ENCODE assay signal across 29 mouse cellular contexts in the genomic region with DNA sequence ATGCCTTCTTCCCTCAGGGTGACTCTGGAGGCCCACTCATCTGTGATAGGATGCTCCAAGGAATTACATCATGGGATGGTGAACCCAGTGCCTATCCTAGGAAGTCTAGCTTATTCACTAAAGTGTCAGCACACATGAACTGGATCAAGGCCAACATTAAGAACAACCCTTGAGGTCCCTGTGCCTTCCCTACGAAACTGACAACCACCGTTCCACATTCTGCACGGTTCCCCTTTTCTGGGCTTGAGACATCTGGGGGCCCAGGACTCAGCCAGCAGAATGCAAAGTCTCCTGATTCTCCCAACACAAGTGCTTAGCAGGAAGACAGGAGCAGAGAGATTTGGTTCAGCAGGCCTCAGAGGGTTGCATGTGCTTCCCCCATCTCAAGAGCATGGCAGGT. TPM values are rescaled to one million over a fixed set of nuclear protein-coding genes. Genes with fewer than 3 reads are reported as not detected.
DNase-seq lines count a peak whose midpoint lies in the region; ATAC-seq and TF ChIP-seq lines count a peak whose summit lies in the region.
"Had no signal": no experiment of that assay in that cellular context is flagged by ENCODE, and none has a peak within 500 bp of the region (broad histone marks: within the 10 kb centered on the region; RNA-seq: fewer than 3 reads in every experiment).

No protein-coding gene starts in this region.

- TF ChIP-seq CTCF in bone marrow macrophage, adult 2 months (IDR thresholded peaks at IDR 0.05; ENCODE audit: low read depth, low read length): no peak

- DNase-seq in lung, postnatal 36 days: peak; percentile 13
- no peak for DNase-seq in lung, postnatal 25 days (ENCODE audit: low spot score)
- DNase-seq in spleen, postnatal 14 days (ENCODE audit: low spot score in 2 of 2): no peak
- DNase-seq: gastrocnemius, postnatal 25 days; kidney, postnatal 10 days; layer of hippocampus, adult 9-11 months had no signal

- peak overlapping the region; percentile 93 for H3K27ac ChIP-seq in bone marrow macrophage, adult 2 months (ENCODE audit: insufficient read depth, low read depth, low read length)
- H3K27ac ChIP-seq: forebrain, embryonic 13.5 days; hindbrain, embryonic 13.5 days; midbrain, embryonic 15.5 days; neural tube, embryonic 15.5 days had no signal

- ATAC-seq in granulocyte monocyte progenitor cell, adult 5-6 weeks (replicated peaks; ENCODE audit: poor library complexity, severe bottlenecking): peak; percentile 60
- peak; percentile 54 for ATAC-seq in monocyte, adult 5-6 weeks (replicated peaks; ENCODE audit: insufficient number of reproducible peaks, low FRiP score, low TSS enrichment, poor library complexity, severe bottlenecking)
- no peak for ATAC-seq in activated CD4-positive, CD25-positive, alpha-beta regulatory T cell, adult 4 months

- H3K4me1 ChIP-seq in bone marrow macrophage, adult 2 months (ENCODE audit: control insufficient read depth, insufficient read depth, low read length): peaks cover 27% of the 10 kb centered on the region
- H3K4me1 ChIP-seq: forebrain, embryonic 13.5 days; hindbrain, embryonic 13.5 days; midbrain, embryonic 15.5 days; neural tube, embryonic 15.5 days had no signal

- no peak for TF ChIP-seq POLR2A in bone marrow macrophage, adult 2 months (IDR thresholded peaks at IDR 0.05; ENCODE audit: borderline replicate concordance, low read depth, low read length)

- H3K4me3 ChIP-seq in bone marrow macrophage, adult 2 months (ENCODE audit: insufficient read depth, low read length): peak overlapping the region; percentile 11; the same call in 1 of the 2 replicates
- H3K4me3 ChIP-seq: forebrain, embryonic 13.5 days; hindbrain, embryonic 13.5 days; midbrain, embryonic 15.5 days; neural tube, embryonic 15.5 days had no signal

RNA-seq across cellular contexts. Expression of a gene that starts 13.0 kb away (rescaled TPM):
- polyA plus RNA-seq in bone marrow macrophage, adult 2 months (2012; ENCODE audit: insufficient read depth, insufficient read length, missing spikeins): not detected in 2 replicates
- total RNA-seq in granulocyte monocyte progenitor cell, adult 5-6 weeks (2014; fragmentation: Nextera tagmentation): not detected in 2 replicates
- not detected in 2 replicates for total RNA-seq in granulocyte monocyte progenitor cell, adult 5-6 weeks (2017)
- not detected in 3 replicates for total RNA-seq in monocyte, adult 5-6 weeks (2017)
- not detected for polyA plus RNA-seq in activated CD4-positive, CD25-positive, alpha-beta regulatory T cell, adult 4 months (2017; shearing (Covaris generic))
- total RNA-seq: adrenal gland, adult 8-10 months; CH12.LX; ES-E14; gastrocnemius, adult 18-20 months; gastrocnemius, postnatal 25 days; heart, adult 18-20 months; heart, postnatal 4 days; left cerebral cortex, postnatal 14 days had no signal
- polyA plus RNA-seq: C2C12; embryonic facial prominence, embryonic 11.5 days; forebrain, embryonic 13.5 days; frontal cortex, adult 2 months; heart, embryonic 11.5 days; heart, embryonic 16.5 days; hindbrain, embryonic 13.5 days; intestine, embryonic 16.5 days; limb, embryonic 11.5 days; midbrain, embryonic 15.5 days; neural tube, embryonic 15.5 days; stomach, embryonic 16.5 days had no signal

RNA-seq across cellular contexts. Expression of a gene that starts 29.9 kb away (rescaled TPM):
- not detected in 2 replicates for polyA plus RNA-seq in bone marrow macrophage, adult 2 months (2012; ENCODE audit: insufficient read depth, insufficient read length, missing spikeins)
- not detected in 2 replicates for total RNA-seq in granulocyte monocyte progenitor cell, adult 5-6 weeks (2014; fragmentation: Nextera tagmentation)
- total RNA-seq in granulocyte monocyte progenitor cell, adult 5-6 weeks (2017): not detected in 2 replicates
- not detected in 3 replicates for total RNA-seq in monocyte, adult 5-6 weeks (2017)
- not detected for polyA plus RNA-seq in activated CD4-positive, CD25-positive, alpha-beta regulatory T cell, adult 4 months (2017; shearing (Covaris generic))
- total RNA-seq: adrenal gland, adult 8-10 months; CH12.LX; ES-E14; gastrocnemius, adult 18-20 months; gastrocnemius, postnatal 25 days; heart, adult 18-20 months; heart, postnatal 4 days; left cerebral cortex, postnatal 14 days had no signal
- polyA plus RNA-seq: C2C12; embryonic facial prominence, embryonic 11.5 days; forebrain, embryonic 13.5 days; frontal cortex, adult 2 months; heart, embryonic 11.5 days; heart, embryonic 16.5 days; hindbrain, embryonic 13.5 days; limb, embryonic 11.5 days; midbrain, embryonic 15.5 days; neural tube, embryonic 15.5 days had no signal

RNA-seq across cellular contexts. Expression of a gene that starts 39.6 kb away (rescaled TPM):
- polyA plus RNA-seq in bone marrow macrophage, adult 2 months (2012; ENCODE audit: insufficient read depth, insufficient read length, missing spikeins): not detected in 2 replicates
- total RNA-seq in granulocyte monocyte progenitor cell, adult 5-6 weeks (2014; fragmentation: Nextera tagmentation): not detected in 2 replicates
- total RNA-seq in granulocyte monocyte progenitor cell, adult 5-6 weeks (2017): not detected in 2 replicates
- total RNA-seq in monocyte, adult 5-6 weeks (2017): not detected in 3 replicates
- not detected for polyA plus RNA-seq in activated CD4-positive, CD25-positive, alpha-beta regulatory T cell, adult 4 months (2017; shearing (Covaris generic))
- total RNA-seq: adrenal gland, adult 8-10 months; CH12.LX; ES-E14; gastrocnemius, adult 18-20 months; gastrocnemius, postnatal 25 days; heart, adult 18-20 months; heart, postnatal 4 days; left cerebral cortex, postnatal 14 days had no signal
- polyA plus RNA-seq: C2C12; embryonic facial prominence, embryonic 11.5 days; forebrain, embryonic 13.5 days; frontal cortex, adult 2 months; heart, embryonic 11.5 days; intestine, embryonic 16.5 days; neural tube, embryonic 15.5 days had no signal

RNA-seq across cellular contexts. Expression of a gene that starts 46.0 kb away (rescaled TPM):
- polyA plus RNA-seq in bone marrow macrophage, adult 2 months (2012; ENCODE audit: insufficient read depth, insufficient read length, missing spikeins): not detected in 2 replicates
- total RNA-seq in granulocyte monocyte progenitor cell, adult 5-6 weeks (2014; fragmentation: Nextera tagmentation): not detected in 2 replicates
- total RNA-seq in granulocyte monocyte progenitor cell, adult 5-6 weeks (2017): not detected in 2 replicates
- total RNA-seq in monocyte, adult 5-6 weeks (2017): not detected in 3 replicates
- polyA plus RNA-seq in activated CD4-positive, CD25-positive, alpha-beta regulatory T cell, adult 4 months (2017; shearing (Covaris generic)): not detected
- total RNA-seq: adrenal gland, adult 8-10 months; CH12.LX; ES-E14; gastrocnemius, adult 18-20 months; gastrocnemius, postnatal 25 days; heart, adult 18-20 months; heart, postnatal 4 days; left cerebral cortex, postnatal 14 days had no signal
- polyA plus RNA-seq: C2C12; embryonic facial prominence, embryonic 11.5 days; forebrain, embryonic 13.5 days; frontal cortex, adult 2 months; heart, embryonic 11.5 days; hindbrain, embryonic 13.5 days; intestine, embryonic 16.5 days; limb, embryonic 11.5 days; midbrain, embryonic 15.5 days; neural tube, embryonic 15.5 days; stomach, embryonic 16.5 days had no signal

RNA-seq across cellular contexts. Expression of a gene that starts 55.3 kb away (rescaled TPM):
- not detected in 2 replicates for polyA plus RNA-seq in bone marrow macrophage, adult 2 months (2012; ENCODE audit: insufficient read depth, insufficient read length, missing spikeins)
- not detected in 2 replicates for total RNA-seq in granulocyte monocyte progenitor cell, adult 5-6 weeks (2014; fragmentation: Nextera tagmentation)
- not detected in 2 replicates for total RNA-seq in granulocyte monocyte progenitor cell, adult 5-6 weeks (2017)
- not detected in 3 replicates for total RNA-seq in monocyte, adult 5-6 weeks (2017)
- polyA plus RNA-seq in activated CD4-positive, CD25-positive, alpha-beta regulatory T cell, adult 4 months (2017; shearing (Covaris generic)): not detected
- total RNA-seq: CH12.LX; ES-E14; gastrocnemius, adult 18-20 months; gastrocnemius, postnatal 25 days; heart, adult 18-20 months; heart, postnatal 4 days; left cerebral cortex, postnatal 14 days had no signal
- polyA plus RNA-seq: C2C12; embryonic facial prominence, embryonic 11.5 days; forebrain, embryonic 13.5 days; frontal cortex, adult 2 months; heart, embryonic 11.5 days; heart, embryonic 16.5 days; hindbrain, embryonic 13.5 days; intestine, embryonic 16.5 days; limb, embryonic 11.5 days; midbrain, embryonic 15.5 days; neural tube, embryonic 15.5 days; stomach, embryonic 16.5 days had no signal
